Mouse (Mus musculus) liver, embryonic 12.5 days (tissue): ENCODE measurements around the gene Plekhj1. TPM values are rescaled to one million over a fixed set of nuclear protein-coding genes. Genes with fewer than 3 reads are reported as not detected.
A peak's percentile ranks its signal among the peaks of the same experiment; 100 is the strongest.

Source experiments
- ATAC-seq: fragments of 200-750 bp; cut with Nextera tagmentation; 2 replicates; pipeline ENCODE4 v1.8.0; 2017; ENCODE audit warnings: moderate number of reproducible peaks, mild to moderate bottlenecking, moderate library complexity
- H3K27ac ChIP-seq: fragments of 300-500 bp; sonication (generic); 2 replicates; pipeline ENCODE4 v1.5.1; 2016; ENCODE audit warnings: mild to moderate bottlenecking
- H3K27me3 ChIP-seq: fragments of 300-500 bp; sonication (generic); replicated peaks from 2 replicates; pipeline ENCODE4 v1.6.1; 2016; ENCODE audit warnings: mild to moderate bottlenecking, moderate library complexity
- H3K36me3 ChIP-seq: fragments of 300-500 bp; sonication (generic); 2 replicates; pipeline ENCODE4 v1.6.1; 2016; ENCODE audit warnings: mild to moderate bottlenecking, moderate library complexity
- H3K4me1 ChIP-seq: fragments of 300-500 bp; sonication (generic); 2 replicates; pipeline ENCODE4 v1.6.1; 2016
- H3K4me2 ChIP-seq: fragments of 300-500 bp; sonication (generic); 2 replicates; pipeline ENCODE4 v1.6.1; 2016; ENCODE audit warnings: mild to moderate bottlenecking, moderate library complexity
- H3K4me3 ChIP-seq: fragments of 300-500 bp; sonication (generic); 2 replicates; pipeline ENCODE4 v1.5.1; 2016; ENCODE audit warnings: mild to moderate bottlenecking, moderate library complexity
- H3K9ac ChIP-seq: fragments of 300-500 bp; sonication (generic); 2 replicates; pipeline ENCODE4 v1.6.1; 2016; ENCODE audit warnings: mild to moderate bottlenecking, moderate library complexity
- H3K9me3 ChIP-seq: fragments of 300-500 bp; sonication (generic); replicated peaks from 2 replicates; pipeline ENCODE4 v1.6.1; 2016; ENCODE audit warnings: mild to moderate bottlenecking, moderate library complexity
- WGBS: fragments of 180-500 bp; shearing (Covaris S2); methylation state at CpG from one replicate; pipeline ENCODE4 v1.1.7; 2016; ENCODE audit not compliant: insufficient replicate concordance; 5-methylcytosine and 5-hydroxymethylcytosine counted together
- polyA plus RNA-seq: library from polyadenylated mRNA; unstranded; fragments of >200 nt; fragmentation: Nextera tagmentation; extraction: Ambion mirVana; gene quantifications from 2 replicates; pipeline ENCODE4 v1.2.1, GENCODE M21; 2016

The Plekhj1 gene
- 134 and 137 TPM in 2 replicates for polyA plus RNA-seq

DNA sequence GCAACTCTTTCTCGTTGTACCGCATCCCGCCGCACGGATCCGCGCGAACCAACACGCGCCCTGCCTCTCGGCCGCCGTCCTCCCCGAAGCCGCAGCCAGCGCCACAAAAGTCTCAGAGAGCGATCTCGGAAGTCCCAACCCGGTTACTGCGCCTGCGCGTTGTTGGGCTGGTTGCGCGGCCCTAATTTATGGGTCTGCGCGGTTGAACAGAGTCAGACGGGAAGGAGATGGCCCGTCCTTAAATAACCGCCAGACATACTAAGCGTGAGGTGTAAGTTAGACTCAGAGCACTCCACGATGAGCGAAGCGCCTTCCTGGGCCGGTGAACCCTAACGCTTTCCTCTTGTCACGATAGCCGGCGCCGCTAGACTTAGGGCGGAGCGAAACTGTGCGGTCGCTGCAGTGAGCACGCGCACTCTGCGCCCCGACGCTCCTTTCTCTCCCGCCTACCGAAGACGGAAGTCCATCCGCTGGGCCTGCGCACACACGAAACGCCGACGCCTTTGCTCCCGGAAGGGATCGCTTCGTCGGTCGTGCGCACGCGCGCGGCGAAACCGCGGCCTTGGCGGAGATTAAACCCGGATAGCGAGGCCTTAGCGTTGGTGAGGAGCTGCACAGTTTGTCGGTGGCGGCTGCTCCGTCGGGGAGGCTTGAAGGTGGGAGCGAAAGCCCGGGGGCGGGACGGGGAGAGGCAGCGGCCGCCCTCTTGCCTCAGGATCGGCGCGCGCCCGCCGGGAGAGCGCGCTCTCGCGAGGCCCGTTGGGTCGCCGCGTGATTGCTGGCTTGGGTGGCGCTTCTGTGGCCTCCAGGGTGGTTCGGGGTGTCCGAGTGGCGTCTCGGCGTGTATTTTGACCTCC, at the start of gene Plekhj1, which contains the start of gene Sf3a2:
Gene Plekhj1 (minus strand): TSS at position 477 of the 857 bp plus-strand sequence.
Gene Sf3a2 (plus strand): TSS at position 49 of the 857 bp plus-strand sequence.
- 1% methylated on average over 104 of the region's 104 CpGs for WGBS

DNA sequence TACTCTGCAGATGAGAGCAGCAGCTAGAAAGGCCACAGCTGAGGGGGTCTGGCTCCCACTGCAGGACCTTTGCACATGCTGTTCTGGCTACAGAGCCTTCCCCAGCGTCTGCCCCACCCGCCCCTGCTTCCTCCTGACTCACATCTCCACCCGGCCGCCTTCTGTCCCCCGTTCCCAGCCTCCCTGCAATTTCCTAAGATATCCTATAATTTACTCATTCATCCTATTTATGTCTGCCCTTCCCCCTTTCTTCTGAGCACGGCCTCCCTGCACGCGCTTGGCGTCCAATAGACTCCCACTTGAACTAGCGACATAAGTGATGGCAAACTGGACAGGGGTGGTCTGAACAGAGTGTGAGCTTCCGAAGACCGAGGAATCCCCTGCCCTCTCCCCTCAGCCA, 47.3 kb upstream of the Plekhj1 start:
- no peak overlapping the region for H3K27ac ChIP-seq
- no peaks in the 10 kb centered on the region for H3K9me3 ChIP-seq
- H3K9ac ChIP-seq: no peak overlapping the region
- peaks cover 67% of the 10 kb centered on the region for H3K27me3 ChIP-seq
- no peak for ATAC-seq
- H3K36me3 ChIP-seq: peaks cover 9% of the 10 kb centered on the region
- no peak overlapping the region for H3K4me3 ChIP-seq
- H3K4me2 ChIP-seq: no peak overlapping the region
- 66% methylated on average over 12 of the region's 12 CpGs for WGBS
- H3K4me1 ChIP-seq: peaks cover 35% of the 10 kb centered on the region

More for the DNA sequence above, at the start of gene Plekhj1, which contains the start of gene Sf3a2:
- Histone ChIP-seq H3K9me3 (no peaks in the 10 kb centered on the region), H3K36me3 (peaks cover 73% of the 10 kb centered on the region), H3K27ac (peak within 1 kb of the TSS; percentile 97), H3K27me3 (no peaks in the 10 kb centered on the region), H3K4me2 (peak within 1 kb of the TSS; percentile 83), H3K4me1 (peaks cover 45% of the 10 kb centered on the region), H3K4me3 (peak within 1 kb of the TSS; percentile 87), H3K9ac (peak within 1 kb of the TSS; percentile 93)
- ATAC-seq: peak; percentile 91

DNA sequence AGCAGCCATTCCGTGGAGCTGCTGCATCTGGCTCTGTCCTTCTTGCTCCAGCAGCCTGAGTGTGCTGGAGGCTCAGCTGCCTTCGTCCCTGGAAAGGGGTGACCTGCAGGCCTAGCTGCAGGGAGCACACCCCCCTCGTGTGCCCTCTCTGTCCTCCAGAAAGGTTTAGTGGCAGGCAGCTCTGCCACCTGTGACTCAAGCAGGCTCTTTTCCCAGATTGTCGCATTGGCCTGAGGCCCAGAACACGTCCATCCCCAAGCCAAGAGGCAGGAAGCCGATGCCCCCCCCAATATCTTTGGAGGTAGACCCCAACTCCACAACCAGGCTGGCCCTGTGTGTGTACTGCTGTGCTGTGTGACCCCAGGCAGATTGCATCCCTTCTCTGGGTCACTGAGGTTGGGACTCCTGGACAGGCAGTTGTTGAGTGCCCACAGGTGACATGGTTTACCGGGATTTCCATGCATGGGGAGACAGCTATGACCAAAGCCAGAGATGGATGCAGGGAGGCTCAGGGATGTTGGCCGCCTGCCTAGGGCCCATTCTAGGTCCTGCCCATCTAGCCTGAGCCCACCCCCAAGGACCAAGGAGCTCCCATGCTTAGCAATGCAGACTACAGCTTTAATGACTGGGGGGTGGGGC, 46.7 kb upstream of the Plekhj1 start:
- peaks cover 3% of the 10 kb centered on the region for H3K36me3 ChIP-seq
- H3K9ac ChIP-seq: no peak overlapping the region
- no peak overlapping the region for H3K4me2 ChIP-seq
- H3K9me3 ChIP-seq: no peaks in the 10 kb centered on the region
- no peak for ATAC-seq
- no peak overlapping the region for H3K4me3 ChIP-seq
- H3K27ac ChIP-seq: no peak overlapping the region
- H3K4me1 ChIP-seq: peaks cover 30% of the 10 kb centered on the region
- H3K27me3 ChIP-seq: peaks cover 73% of the 10 kb centered on the region
- 54% methylated on average over 8 of the region's 8 CpGs for WGBS

DNA sequence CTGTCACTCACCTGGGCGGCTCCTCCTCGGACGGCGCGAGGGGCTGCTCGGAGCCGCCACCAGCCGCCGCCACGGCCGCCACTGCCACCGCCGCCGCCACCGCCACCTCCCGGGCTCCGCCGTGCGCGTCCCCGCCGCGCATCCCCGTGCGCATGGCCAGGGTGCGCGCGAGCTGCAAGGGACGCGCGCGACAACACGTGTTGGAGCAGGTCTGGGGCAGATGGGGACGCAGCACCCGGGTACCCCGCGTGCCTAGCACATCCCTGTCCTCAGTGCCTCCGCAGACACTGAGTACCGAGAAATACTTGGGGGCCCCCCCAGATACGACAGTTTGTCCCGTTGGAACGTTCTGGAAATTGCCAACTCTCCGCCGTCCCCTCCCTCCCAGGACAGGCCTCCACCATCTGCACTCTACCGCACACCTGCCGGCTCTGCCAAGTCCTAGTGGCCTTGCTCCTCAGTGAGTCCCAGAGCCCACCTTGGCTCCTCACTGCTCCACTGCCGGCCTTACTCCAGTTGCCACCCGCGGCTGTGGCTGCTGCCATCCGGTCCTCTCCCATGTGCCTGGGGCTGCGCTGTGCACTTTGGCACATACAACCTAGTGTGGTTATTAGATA, 45.6 kb upstream of the Plekhj1 start, which contains the start of gene Lingo3:
Gene Lingo3 (minus strand): TSS at position 109 of the 617 bp plus-strand sequence.
- H3K4me1 ChIP-seq: peaks cover 20% of the 10 kb centered on the region
- ATAC-seq: no peak
- WGBS: 6% methylated on average over 45 of the region's 51 CpGs
- H3K4me3 ChIP-seq: peak within 1 kb of the TSS; percentile 42
- no peaks in the 10 kb centered on the region for H3K36me3 ChIP-seq
- H3K4me2 ChIP-seq: peak within 1 kb of the TSS; percentile 59
- peaks cover 84% of the 10 kb centered on the region for H3K27me3 ChIP-seq
- no peak within 1 kb of the TSS for H3K9ac ChIP-seq
- H3K9me3 ChIP-seq: no peaks in the 10 kb centered on the region
- H3K27ac ChIP-seq: no peak within 1 kb of the TSS

DNA sequence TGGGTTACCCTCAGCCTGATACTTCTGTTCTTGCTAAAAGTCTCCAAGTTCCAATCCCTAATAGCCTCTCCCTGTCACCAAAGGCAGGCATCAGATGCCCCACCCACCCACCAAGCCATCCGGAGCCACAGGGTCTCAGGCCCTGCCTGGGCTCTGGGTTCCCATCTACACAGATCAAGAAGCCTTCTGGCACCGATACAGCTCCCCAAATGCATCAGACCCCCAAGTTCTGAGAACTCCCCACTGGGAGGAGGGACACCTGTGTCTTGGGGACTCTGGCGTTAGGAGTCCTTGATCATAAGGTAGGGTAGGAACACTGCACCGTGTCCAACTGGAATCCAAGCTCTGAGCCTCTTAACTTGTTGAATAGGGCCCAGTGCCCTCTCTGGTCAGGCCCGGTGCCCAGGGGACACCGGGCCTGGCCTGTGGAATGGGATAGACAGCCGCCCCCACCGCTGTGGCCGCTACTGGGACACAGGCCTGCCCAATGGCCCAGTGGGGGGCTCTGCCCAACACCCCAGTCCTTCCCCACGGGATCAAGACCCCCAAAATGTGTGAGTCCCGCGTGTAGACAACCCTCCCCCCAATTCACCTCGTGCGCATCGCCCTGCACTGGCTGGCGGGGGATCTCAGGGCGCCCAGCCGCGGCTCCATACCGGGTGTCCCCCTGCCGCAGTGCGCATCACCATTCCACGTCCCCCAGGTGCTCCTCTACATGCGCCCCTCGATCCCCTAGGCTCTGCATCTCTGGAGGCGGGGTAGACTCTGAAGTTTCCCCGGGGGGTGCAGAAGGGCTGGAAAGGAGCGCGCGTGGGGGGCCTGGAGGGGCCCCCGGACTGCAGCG, 44.9 kb upstream of the Plekhj1 start:
- no peak for ATAC-seq
- 11% methylated on average over 32 of the region's 32 CpGs for WGBS
- no peak overlapping the region for H3K27ac ChIP-seq

DNA sequence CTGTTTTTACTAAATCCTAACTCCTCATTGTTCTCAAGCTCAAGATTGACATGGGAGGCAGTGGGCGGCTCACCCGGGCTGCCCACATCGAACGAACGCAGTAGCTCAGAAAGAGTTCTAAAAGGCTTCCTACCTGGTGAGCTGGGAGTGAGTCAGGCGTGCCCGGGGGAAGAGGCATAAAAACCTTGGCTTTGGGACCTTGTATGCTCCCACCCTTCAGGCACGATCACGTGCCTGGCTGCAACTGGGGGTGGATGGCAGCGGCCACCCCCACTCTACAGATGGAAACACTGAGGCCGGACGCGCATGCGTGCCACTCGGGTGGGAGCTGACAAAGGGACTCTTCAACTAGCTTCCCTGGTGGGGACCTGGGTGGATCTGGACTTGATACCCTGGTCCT, 43.9 kb upstream of the Plekhj1 start:
- Histone ChIP-seq H3K9me3 (no peaks in the 10 kb centered on the region), H3K27me3 (peaks cover 100% of the 10 kb centered on the region), H3K4me3 (no peak overlapping the region), H3K27ac (no peak overlapping the region), H3K36me3 (no peaks in the 10 kb centered on the region), H3K4me2 (no peak overlapping the region), H3K4me1 (peaks cover 16% of the 10 kb centered on the region), H3K9ac (no peak overlapping the region)
- no peak for ATAC-seq
- WGBS: 75% methylated on average over 15 of the region's 15 CpGs

More for the DNA sequence above, 44.9 kb upstream of the Plekhj1 start:
- Histone ChIP-seq H3K4me2 (peak overlapping the region; percentile 59), H3K36me3 (no peaks in the 10 kb centered on the region), H3K27me3 (peaks cover 92% of the 10 kb centered on the region), H3K4me3 (peak overlapping the region; percentile 42), H3K4me1 (peaks cover 12% of the 10 kb centered on the region), H3K9me3 (no peaks in the 10 kb centered on the region), H3K9ac (no peak overlapping the region)

DNA sequence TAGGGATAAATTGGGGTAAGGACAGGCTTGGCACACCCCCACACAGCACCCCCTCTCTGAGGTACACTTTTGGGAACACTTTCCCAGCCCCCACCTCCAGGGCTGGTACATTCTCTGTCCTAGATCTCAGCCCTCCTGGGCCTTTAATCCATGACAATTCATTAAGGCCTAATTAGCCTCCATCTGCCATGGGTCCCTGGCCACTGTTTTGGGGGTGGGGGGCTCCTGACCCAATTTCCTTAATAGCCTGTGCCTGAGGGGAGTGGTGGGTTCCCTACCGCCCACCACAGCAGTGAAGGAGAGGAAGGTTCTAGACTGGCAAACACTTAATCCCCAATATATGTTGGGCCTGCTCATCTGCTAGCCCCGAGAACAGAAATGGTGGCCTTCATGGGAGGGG, 43.3 kb upstream of the Plekhj1 start:
- peaks cover 21% of the 10 kb centered on the region for H3K4me1 ChIP-seq
- no peak overlapping the region for H3K4me2 ChIP-seq
- H3K27me3 ChIP-seq: peaks cover 100% of the 10 kb centered on the region
- H3K9ac ChIP-seq: no peak overlapping the region
- WGBS: 75% methylated on average over 2 of the region's 2 CpGs
- no peak overlapping the region for H3K27ac ChIP-seq
- H3K9me3 ChIP-seq: no peaks in the 10 kb centered on the region
- H3K36me3 ChIP-seq: no peaks in the 10 kb centered on the region
- no peak for ATAC-seq
- no peak overlapping the region for H3K4me3 ChIP-seq

DNA sequence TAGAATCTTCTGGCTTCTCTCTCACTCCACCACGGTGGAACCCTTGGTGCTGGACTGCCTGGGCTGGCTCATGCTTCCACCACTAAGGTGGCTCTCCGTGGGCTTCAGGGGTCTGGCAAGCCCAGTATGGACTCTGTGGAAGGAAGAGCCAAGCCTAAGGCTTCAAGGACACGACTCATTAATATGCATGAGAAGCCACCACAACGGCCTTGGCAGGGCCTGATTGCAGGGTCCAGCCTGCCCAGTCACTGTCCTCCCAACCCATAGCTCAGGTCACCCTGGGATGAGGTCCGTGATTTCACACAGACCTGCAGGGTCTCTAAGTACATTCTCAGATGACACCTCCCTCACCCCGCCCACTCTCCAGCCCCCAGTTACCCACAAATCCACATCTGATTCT, 41.4 kb upstream of the Plekhj1 start:
- peaks cover 25% of the 10 kb centered on the region for H3K4me1 ChIP-seq
- H3K4me2 ChIP-seq: no peak overlapping the region
- ATAC-seq: no peak
- peaks cover 100% of the 10 kb centered on the region for H3K27me3 ChIP-seq
- H3K9ac ChIP-seq: no peak overlapping the region
- H3K4me3 ChIP-seq: no peak overlapping the region
- no peaks in the 10 kb centered on the region for H3K36me3 ChIP-seq
- 53% methylated on average over 6 of the region's 6 CpGs for WGBS
- no peaks in the 10 kb centered on the region for H3K9me3 ChIP-seq
- H3K27ac ChIP-seq: no peak overlapping the region

DNA sequence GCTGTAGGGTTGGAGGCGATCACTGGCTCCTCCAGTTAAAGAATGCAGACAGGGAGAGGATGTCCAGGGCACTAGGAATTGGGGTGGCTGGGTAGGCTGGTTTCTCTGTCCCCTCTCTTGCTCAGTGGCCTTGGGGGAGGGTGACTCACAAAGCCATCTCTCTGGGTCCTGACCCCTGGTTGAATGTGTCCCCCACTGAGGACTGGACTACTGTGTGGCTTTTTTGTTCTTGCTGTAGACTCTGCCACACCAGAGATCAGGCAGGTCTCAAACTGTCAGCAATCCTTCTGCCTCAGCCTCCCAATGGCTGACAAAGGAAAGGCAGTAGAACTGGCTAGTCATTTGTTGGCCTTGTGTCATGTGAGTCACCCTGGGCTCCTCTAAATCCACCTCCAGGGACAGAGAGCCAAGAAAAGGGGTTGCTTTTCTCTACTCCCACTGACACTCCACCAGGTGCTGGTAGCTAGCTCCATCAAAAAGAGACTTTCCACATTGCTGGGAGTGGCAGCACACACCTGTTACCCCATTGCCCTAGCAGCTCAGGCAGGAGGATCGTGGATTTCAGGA, 40.0 kb upstream of the Plekhj1 start:
- peaks cover 21% of the 10 kb centered on the region; the same call in 1 of the 2 replicates for H3K4me1 ChIP-seq
- H3K27me3 ChIP-seq: peaks cover 100% of the 10 kb centered on the region
- H3K4me3 ChIP-seq: no peak overlapping the region
- 51% methylated on average over 2 of the region's 2 CpGs for WGBS
- ATAC-seq: no peak
- no peak overlapping the region for H3K9ac ChIP-seq
- no peaks in the 10 kb centered on the region for H3K9me3 ChIP-seq
- H3K4me2 ChIP-seq: no peak overlapping the region
- no peak overlapping the region for H3K27ac ChIP-seq
- H3K36me3 ChIP-seq: no peaks in the 10 kb centered on the region

DNA sequence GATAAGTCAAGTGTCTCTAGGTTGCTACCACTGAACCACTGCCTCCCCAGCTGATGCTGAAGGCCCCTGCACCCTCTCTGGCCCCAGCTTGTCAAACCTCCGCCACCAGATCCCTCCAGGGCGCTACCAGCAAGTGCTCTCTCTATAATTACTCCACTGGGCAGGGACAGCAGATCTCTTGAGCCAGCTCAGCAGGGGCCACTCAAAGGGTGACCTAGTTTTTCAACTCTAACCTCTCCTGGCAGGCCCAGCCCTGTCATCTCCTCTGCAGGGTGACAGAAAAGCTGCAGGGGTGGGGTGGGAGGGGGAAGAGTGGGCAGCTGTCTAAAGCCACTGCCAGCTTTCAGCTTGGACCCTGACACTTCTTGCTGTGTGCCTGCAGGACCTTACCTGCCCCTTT, 39.4 kb upstream of the Plekhj1 start:
- peaks cover 100% of the 10 kb centered on the region for H3K27me3 ChIP-seq
- no peak for ATAC-seq
- H3K36me3 ChIP-seq: no peaks in the 10 kb centered on the region
- no peaks in the 10 kb centered on the region for H3K9me3 ChIP-seq
- WGBS: 29% methylated on average over 2 of the region's 2 CpGs
- H3K4me2 ChIP-seq: no peak overlapping the region
- peaks cover 20% of the 10 kb centered on the region; the same call in 1 of the 2 replicates for H3K4me1 ChIP-seq
- no peak overlapping the region for H3K9ac ChIP-seq
- H3K27ac ChIP-seq: no peak overlapping the region
- no peak overlapping the region for H3K4me3 ChIP-seq

DNA sequence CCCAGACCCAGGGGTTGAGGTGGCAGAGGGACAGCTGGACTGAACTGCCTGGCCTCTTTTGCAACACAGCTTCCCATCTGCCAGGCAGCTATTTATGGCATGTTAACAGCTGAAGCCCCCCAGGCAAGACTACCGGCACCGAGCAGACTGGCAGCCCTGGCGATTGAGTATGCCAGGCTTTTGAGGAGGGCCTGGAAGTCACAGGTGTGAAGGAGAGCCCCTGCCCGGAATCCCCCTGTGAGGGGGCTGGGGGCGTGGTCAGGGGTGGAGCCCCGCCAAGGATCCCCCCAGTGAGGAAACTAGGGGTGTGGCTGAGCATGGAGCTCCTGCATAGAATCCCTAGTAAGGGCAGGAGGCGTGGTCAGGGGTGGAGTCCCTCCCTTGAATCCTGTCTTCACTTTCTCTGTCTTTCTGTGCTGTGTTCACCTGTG, 38.5 kb upstream of the Plekhj1 start:
- H3K4me1 ChIP-seq: peaks cover 20% of the 10 kb centered on the region; the same call in 1 of the 2 replicates
- H3K9me3 ChIP-seq: no peaks in the 10 kb centered on the region
- no peak overlapping the region for H3K4me3 ChIP-seq
- H3K27me3 ChIP-seq: peaks cover 99% of the 10 kb centered on the region
- no peak overlapping the region for H3K9ac ChIP-seq
- WGBS: 35% methylated on average over 7 of the region's 7 CpGs
- H3K4me2 ChIP-seq: no peak overlapping the region
- ATAC-seq: no peak
- H3K27ac ChIP-seq: no peak overlapping the region
- no peaks in the 10 kb centered on the region for H3K36me3 ChIP-seq
